Mouse (Mus musculus) embryo, embryonic 10 days (tissue): ENCODE measurements around the gene Pde8b.

Source experiments
- DNase-seq: peaks from one replicate; pipeline ENCODE4 v3.0.0-alpha.2; 2015; ENCODE audit warnings: low spot score

Gene Pde8b

DNA sequence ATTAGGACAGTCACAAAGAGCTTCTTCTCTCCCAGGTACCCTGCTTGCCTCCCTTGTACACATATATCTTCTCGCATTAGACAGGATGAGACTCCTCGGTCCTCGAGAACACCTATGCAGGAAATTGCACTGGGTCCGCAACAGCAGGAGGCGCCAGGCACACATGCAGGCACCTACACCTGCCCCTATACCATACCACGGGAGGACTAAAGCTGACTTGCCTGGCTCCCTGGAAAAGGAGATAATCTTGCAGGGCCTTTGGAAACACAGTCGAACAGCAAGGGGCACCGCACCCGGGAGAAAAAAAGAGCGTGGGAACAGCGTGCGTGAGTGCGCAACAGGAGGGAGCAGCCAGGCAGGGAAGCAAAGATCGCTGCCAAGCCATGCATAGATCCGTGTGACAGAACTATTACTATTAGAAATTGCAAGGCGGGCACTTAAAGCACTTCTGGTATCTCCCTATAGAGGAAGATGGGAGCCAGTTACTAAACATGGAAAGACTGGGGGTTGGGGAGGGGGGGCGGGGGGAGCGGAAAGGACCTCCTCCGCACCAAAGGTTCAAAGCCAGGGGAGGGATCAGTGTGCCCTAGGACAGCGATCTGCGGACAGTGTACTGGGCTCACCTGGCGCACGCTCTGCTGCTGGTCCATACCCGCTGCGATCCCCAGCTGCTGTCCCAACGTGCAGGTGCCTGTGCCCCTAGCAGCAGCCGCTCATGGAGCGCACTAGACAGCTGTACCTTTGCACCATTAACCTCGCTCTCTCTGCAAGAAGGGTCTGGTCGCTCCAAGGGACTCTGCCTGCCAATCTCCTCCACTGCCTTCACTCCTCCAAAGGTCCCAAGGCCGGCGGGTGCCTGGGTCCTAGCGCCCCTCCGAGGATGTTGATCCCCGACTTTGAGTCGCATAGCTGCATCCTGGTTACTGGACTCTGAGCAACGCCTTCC is at the start of gene Pde8b:
Gene Pde8b (minus strand): TSS at position 826 of the 946 bp plus-strand sequence.
- DNase-seq = peak; percentile 62

DNA sequence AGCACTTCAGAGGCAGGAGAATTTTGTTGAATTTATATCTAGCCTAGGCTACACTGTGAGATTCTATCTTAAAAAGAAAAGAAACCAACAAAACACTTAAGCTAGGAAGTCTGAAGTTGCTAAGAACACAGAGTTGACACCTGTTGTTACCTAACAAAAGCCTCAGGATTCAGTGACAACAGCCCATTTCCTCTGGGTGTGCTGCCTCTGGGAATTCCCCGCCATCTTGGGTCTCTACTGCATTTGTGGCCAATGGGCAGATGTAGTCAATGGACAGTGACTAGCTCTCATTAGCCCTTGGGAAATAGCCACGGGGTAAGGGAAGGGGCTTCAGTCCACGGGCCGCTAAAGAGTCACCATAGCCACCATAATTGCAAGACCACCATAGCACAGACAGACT is 41.8 kb upstream of the Pde8b start:
- no peak for DNase-seq

DNA sequence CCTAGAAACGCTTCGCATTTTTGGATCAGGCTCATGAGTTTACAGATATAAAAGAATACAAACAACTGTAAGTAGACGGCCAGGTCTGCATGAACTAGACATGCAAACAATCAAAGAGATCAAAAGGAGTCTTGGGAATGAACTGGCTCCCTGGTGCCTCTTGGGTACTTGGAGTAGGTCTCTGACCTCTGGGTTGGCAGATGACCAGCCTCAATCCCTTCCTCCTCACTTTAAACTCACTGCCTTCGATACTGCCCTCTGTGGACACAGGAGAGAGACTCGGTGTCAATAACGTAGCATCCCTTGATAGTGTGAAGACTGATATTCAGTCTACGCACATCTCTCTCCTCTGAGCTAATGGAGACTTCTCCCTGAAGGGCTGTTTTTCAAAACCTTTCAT is 37.9 kb upstream of the Pde8b start:
- DNase-seq = no peak

DNA sequence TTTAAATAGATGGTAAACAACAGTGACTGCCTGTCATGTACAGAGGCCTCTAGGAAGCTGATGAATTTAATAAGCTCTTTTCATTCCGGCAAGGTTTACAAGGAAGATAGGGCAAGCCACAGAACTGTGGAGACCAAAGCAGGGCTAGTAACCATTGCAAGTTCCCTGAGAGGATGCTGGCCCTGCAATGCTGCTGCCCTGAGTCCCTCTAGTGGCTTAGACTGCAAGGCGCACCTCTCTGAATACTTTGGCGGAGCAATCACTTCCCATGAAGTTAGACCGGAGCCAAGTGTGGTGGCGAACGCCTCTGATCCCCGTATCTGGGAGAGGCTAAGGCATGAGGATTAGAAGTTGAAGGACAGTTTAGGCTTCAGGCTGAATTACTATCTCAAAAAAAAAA is 36.9 kb upstream of the Pde8b start:
- DNase-seq = peak; percentile 91

DNA sequence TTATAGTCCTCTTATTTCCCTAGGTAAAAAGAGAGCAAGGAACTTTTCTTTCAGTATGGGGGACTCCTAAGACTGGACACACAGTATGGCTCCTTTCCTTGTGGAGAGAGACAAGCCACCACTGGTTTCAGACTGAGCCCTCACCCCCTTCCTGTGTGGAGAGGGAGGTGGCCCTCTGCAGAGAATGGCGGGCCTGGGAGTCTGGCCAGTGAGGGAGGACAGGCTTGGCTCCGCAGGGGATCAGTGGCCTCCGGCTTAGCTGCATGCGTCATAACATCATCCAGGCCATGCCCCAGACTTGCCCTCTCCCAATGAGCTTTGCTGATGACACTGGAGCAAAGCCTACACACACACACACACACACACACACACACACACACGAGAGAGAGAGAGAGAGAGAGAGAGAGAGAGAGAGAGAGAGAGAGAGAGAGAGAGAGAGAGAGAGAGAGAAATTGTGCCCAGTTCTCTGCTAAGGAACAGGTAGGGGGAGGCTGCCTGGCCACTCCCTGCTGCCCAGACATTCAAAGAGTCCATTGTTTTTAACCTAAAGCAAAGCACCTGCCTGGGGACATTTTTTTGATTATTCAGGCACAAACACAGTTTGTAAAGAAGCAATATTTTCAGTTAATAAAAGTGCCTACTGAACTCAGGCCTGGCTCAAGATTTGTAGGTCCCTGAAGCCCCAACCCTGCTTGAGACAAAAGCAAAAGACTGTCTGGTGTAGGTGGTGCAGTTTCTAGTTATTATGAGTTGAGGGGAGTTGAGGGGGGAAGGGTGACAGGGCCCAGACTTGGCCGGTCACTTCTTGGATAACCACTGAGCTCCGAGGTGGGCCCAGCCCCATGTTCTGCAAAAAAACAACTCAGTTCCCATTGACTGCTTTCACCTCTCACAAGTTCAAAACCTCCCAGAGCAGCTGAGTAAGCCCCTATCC is 31.9 kb upstream of the Pde8b start:
- DNase-seq = peak; percentile 23

DNA sequence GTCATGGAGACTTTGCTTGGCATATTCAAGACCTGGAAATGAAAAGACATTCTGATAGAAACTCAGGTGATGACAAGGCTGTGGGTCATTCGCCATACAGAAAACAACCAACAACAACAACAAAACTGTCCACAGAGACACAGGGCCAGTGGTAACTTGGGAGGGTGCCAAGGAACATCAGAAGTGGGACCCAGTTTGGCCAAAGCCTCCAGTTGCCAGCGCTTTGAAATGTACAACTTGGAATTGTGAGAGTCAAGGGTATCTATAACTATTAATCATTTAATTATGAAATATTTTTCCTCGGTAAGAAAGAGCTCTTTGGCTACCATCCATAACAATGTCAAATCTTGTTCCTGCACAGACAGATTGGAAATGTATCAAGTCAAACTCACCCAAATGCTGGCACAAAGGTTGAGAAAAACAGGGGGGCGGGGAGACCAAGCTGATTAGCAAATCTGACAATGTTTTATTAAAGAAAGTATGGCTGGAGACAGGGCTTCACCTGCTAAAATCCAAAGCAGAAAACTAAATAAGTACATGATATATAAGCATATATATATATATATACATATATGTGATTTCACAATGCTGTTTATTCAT is 28.4 kb upstream of the Pde8b start:
- no peak for DNase-seq

DNA sequence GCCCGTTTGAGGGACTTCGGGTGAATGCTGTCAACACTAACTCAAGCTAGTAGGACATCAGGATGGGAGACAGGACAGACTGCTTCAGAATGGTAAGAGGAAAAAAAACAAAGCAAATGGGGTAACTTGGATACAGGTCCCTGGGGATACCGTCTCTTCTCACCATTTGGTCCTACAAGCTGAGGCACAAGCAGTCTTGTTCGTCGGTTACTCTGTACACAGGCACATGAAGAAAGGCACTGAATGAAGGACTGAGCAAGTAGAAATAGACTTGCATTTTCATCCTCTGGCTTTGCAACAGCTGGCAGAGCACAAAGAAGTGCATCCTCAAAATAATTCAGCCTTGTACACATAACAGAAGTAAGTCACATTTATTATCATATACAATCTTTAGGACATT is 14.6 kb upstream of the Pde8b start:
- DNase-seq = no peak

DNA sequence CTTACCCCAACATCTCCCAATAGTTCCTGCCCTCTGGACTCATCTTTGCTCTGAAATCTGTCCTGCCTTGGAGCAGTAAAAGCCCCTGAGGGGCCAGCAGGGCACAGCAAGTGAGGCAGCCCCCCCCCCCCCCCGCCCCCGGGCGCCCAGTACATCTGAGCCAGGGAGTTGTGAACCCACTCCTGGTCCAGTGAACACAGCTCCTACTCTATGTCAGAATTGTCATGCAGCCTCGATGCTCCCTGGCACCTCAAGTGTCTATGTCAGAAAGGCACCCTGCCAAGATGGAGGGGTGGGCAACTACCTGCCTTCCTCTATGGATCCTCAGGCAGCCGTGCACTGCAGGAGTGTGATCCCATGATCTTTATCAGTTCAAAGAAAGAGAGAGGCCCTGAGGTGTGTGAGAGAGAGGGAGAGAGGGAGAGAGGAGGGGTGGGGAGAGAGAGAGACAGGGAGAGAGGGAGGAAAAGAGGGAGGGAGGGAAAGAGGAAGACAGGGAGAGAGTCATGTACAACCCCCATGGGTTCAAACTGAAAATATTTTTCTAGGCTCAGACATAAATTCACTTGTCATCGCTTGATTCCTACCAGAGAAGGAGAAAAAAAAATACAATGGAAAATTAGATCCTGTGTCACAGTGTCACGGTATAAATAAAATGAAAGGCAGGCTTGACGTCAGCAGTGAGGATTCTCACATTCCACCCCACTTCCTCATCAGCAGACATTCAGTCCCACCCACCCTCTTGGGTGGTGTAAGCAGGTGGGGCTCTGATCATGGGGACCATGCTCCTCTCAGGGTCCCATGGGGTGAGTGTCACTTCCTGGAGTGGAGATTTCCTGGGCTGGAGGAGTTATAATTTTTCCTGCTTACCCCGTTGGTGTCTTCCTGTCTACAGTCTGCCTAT is 11.0 kb upstream of the Pde8b start:
- no peak for DNase-seq

DNA sequence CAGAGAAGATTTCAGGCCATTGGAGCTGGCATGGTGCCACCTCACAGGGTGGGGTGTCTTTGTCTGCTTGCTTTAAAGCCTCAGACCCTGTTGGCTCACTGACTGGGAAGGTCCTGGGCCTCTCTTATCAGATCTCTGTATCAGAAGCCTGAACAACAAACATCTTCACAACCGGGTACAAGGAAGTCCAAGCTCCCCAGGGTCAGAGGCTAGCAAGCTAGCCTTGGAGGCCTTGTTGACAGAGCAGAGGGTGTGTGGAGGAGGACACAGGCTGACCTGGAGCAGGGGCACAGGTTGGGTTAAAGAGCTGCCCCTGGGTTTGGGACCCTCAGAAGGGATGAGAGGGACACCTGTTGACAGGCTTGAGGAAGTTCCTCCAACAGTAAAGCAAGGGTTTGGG is 10.3 kb upstream of the Pde8b start:
- no peak for DNase-seq

DNA sequence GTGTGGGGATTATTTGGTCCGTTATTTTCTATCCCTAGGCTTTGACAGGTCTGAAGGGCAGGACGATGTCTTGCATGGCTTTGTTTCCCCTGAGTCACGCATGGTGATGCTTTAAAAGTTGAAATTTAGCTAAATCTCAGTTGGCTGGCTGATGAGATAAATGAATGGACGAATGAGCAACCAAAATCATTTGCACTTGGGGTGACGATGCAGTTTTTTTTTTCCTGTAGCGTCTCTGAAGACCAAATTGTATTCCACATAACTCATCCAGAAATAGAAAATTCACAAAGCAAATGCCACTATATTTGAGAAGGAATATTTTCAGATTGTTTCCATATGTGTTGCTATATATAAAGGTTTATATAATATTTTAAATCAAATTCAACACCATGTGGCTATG is 6.9 kb upstream of the Pde8b start:
- no peak for DNase-seq

DNA sequence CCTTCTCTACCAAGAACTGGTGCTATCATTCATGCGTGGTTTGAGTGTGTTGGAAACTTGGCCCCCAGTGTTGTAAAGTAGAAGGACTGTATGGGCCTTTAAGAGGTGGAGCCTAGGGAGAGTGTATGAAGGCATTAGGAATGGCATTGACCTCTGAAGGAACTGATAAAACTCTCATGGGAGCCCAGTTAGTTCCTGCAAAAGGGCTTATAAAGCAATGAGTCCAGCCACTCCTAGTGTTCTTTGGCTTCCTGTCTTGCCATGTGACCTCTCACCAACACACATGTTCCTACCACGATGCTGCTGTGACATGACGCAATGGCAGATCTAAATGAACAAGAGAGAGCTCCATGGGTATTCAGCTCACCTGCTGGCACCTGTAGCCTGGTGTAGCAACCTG is 4.9 kb upstream of the Pde8b start:
- no peak for DNase-seq

DNA sequence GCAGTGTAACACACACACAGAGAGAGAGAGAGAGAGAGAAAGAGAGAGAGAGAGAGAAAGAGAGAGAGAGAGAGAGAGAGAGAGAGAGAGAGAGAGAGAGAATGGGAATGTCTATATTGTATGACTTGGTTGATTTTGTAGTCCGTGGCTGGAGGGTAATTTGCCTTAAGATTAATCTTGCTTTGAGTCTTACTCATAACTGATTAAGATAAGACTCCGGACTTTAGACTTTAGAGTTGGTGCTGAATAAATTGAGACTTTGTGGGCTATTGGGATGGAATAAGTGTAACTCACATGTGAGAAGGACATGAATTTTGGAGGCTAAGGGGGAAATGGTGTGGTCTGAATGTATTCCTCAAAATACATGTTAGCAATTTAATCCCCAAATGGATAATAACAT is 7.1 kb downstream of the Pde8b start:
- no peak for DNase-seq

DNA sequence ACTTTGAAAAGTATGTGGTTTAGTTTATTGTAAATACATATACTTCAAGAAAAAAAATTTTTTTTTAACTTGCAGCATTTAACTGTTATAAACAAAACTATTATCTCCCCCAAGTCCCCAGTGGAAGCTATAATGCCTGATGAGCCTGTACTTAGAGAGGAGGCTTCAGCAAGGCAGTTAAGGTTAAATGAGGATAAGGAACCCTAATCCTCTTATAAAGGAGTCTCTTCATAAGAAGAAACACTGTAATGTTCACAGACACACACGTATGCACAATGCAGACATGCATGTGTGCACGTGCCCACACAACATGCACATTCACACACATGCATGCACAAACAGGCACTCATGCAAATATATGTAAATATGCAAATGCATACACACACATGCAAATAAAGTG is 12.6 kb downstream of the Pde8b start:
- DNase-seq = no peak

DNA sequence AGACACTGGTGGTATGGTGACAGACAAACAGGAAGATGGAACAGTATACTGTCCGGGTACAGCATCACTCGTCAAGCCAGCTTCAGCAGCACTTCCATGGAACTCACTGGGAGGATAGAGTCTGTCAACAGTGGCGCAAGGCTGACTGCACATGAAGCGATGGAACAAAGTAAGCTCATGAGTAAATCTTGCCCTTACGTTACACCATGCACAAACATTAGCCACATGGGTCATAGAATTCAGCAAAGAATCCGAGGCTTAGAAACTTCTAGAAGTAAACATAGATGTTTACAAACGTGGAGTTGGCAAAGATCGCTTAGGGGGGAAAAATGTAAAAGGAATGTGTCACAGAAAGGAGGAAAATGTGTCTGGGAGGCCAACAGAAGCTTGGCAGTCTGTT is 14.9 kb downstream of the Pde8b start:
- no peak for DNase-seq

DNA sequence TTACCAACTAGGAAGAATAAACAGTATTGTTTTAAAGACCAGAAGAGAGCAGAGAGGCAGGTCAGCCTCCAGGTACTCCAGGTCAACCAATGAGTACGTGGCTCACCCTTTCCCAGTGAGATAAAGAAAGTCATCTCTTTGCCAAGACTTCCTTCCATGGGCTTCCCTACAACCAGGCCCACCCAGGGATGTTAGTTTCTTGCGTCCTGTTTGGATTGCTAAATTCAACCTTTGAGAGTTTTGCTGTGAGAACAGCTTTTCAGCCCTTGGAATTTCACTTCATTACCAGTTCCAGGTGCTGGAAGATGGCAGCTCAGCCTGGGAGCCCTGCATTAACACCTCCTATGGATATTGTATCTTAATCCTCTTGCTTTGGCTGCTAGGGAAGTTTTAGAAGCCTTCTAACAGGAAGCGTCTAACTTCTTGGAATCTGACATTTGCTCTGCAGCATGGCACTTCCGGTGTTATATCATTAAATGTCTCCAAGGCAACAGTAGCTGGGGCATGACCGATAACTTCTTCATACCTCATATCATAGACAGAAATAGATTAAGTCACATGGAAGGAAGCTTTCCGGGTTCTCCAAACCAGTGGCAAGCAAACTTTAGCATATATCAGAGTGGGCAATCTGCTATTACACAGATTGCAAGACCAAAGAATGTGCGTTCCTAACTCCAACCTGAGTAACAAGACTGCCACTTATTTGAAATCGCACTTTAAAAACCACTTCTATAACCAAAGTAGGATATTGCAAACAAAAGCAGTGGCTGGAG is 18.6 kb downstream of the Pde8b start:
- DNase-seq = no peak

DNA sequence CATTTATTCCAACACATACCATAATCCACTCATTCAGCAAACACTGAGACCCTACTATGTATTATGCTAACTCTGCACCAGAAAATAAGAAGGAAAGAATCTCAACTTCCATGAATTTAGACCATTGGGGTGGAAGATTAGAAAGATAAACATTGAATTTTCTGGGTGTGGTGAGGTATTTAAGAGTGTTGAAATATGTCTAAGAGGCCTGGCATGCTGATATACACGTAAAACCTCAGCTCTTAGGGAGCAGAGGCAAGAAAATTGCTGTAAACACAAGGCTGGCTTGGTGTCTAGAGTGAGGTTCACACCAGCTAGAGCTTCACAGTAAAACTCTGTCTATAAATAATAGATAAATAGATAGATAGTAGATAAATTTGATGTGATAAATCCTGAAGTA is 19.8 kb downstream of the Pde8b start:
- DNase-seq = no peak

DNA sequence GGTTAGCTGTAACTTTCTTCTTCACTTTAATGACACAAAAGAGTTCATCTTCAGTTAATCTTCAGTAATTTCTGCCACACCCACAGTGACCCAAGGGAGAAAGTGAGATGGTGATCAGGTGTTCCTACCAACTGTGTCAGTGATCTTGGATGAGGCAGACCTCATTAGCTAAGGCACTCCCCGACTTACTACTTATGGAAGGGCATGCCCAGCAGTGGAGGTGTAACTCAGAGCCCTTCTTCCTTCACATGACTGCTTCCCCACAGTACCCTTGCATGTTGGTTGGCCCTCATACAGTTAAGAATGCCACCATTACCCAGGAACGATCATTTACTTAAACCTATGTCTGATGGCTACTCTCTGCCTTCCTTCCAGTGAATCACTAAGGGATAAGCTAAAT is 25.6 kb downstream of the Pde8b start:
- no peak for DNase-seq

DNA sequence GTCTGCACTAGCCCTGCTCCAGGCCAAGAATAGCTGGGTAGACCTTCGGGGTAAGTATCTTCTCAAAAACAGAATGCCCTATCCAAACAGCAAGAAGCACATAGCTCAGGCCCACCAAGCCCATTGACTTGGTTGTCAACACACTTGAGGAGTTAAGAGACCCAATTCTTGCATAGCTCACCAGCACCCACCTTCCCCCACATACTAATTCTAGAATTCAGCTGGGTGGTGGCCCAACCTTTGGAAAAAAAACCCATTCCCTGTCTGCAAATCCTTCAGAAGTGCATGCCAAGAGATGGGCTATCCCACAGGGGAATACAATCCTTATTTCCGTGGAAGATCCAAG is 26.7 kb downstream of the Pde8b start:
- no peak for DNase-seq

DNA sequence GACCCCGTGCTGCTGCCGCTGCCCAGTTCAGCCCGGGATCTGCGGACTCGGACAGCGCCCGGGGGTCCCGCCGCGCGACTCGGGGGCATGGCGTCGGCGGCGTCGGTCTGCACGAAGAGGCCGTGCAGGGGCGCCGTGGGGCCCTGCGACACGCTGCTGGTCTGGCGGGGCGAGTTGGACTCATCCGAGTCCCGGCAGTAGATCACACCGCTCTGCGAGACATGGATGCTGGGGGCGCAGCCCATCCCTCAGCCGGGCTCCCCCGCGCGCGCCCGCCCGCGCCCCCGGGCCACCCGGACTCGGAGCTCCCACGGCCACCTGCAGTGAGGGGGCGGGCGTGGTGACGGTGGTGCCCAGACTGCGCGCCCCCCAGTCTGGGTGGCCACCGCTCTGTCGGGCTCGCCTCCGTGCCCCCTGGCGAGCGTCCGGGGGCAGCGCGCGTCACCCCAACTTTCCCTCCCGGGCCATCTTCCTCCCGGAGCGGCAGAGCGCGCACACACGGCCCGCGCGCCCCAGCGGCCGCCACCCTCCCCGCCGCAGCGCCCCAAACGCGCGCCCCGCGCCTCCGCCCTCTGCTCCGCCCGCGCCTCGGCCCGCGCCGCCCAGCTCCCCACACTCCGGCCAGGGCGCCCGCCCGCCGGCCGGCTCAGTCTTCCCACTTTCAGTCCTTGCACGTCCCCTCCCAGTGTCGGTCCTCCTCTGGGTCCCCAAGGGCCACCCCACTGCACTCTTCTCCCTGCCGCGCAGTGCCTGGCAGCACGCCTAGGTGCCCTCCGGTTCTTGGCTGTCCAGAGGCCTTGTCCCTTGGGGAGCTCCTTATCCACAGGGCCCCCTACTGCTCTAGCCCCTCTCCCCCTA is 27.3 kb downstream of the Pde8b start:
- DNase-seq = peak; percentile 19
